Mouse (Mus musculus) limb, embryonic 10.5 days (tissue): ENCODE results near the gene Kdr. TPM values are rescaled to one million over a fixed set of nuclear protein-coding genes. Genes with fewer than 3 reads are reported as not detected.
A peak's percentile ranks its signal among the peaks of the same experiment; 100 is the strongest.

Experiments used
- DNase-seq: peaks from one replicate; pipeline ENCODE4 v3.0.0-alpha.2; 2017; ENCODE audit warnings: low spot score
- H3K27ac ChIP-seq: fragments of 300-500 bp; sonication (generic); 2 replicates; pipeline ENCODE4 v1.5.1; 2016; ENCODE audit warnings: mild to moderate bottlenecking
- H3K27me3 ChIP-seq: fragments of 300-500 bp; sonication (generic); 2 replicates; pipeline ENCODE4 v1.6.1; 2016; ENCODE audit warnings: low read depth, mild to moderate bottlenecking; ENCODE audit not compliant: poor library complexity, severe bottlenecking
- H3K36me3 ChIP-seq: fragments of 300-500 bp; sonication (generic); 2 replicates; pipeline ENCODE4 v1.6.1; 2016; ENCODE audit warnings: mild to moderate bottlenecking, moderate library complexity
- H3K4me1 ChIP-seq: fragments of 300-500 bp; sonication (generic); 2 replicates; pipeline ENCODE4 v1.6.1; 2016
- H3K4me3 ChIP-seq: fragments of 300-500 bp; sonication (generic); 2 replicates; pipeline ENCODE4 v1.5.1; 2016; ENCODE audit warnings: mild to moderate bottlenecking, moderate library complexity
- H3K9me3 ChIP-seq: fragments of 300-500 bp; sonication (generic); replicated peaks from 2 replicates; pipeline ENCODE4 v1.6.1; 2016; ENCODE audit warnings: mild to moderate bottlenecking
- WGBS: fragments of 180-500 bp; shearing (Covaris S2); methylation state at CpG from one replicate; pipeline ENCODE4 v1.1.7; 2016; 5-methylcytosine and 5-hydroxymethylcytosine counted together
- polyA plus RNA-seq: library from polyadenylated mRNA; unstranded; fragments of >200 nt; fragmentation: Nextera tagmentation; extraction: Ambion mirVana; gene quantifications from 2 replicates; pipeline ENCODE4 v1.2.1, GENCODE M21; 2016

Kdr gene
- polyA plus RNA-seq, 1 experiment from 2014 or later, result 25.7 TPM

DNA sequence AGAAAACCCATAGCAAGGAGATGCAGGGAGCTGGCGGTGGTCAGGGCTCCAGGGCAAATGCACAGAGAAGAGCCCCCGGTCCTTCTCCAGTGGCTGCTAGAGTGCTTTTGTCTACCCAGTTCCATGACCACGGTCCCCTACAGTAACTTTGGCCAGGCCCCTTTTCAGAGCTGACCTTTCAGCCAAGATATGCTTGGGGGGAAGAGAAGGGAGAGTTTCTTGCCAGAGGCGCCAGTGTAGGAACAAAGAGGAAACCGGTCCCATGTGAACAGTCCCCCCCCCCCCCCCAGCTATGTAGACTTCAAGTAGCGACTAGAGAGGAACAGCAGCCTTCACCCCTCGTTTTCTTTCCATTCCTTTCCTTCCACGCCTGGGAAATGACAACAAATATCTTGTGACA lies 850 bp upstream of the Kdr start:
- H3K27me3 ChIP-seq, result peaks cover 76% of the 10 kb centered on the region
- H3K27ac ChIP-seq, result peak overlapping the region; percentile 4; the same call in 1 of the 2 replicates
- H3K9me3 ChIP-seq, result no peaks in the 10 kb centered on the region
- H3K4me1 ChIP-seq, result peaks cover 18% of the 10 kb centered on the region
- no peaks in the 10 kb centered on the region for H3K36me3 ChIP-seq
- WGBS, result 10% methylated on average over 8 of the region's 8 CpGs
- no peak for DNase-seq
- H3K4me3 ChIP-seq, result peak overlapping the region; percentile 69

DNA sequence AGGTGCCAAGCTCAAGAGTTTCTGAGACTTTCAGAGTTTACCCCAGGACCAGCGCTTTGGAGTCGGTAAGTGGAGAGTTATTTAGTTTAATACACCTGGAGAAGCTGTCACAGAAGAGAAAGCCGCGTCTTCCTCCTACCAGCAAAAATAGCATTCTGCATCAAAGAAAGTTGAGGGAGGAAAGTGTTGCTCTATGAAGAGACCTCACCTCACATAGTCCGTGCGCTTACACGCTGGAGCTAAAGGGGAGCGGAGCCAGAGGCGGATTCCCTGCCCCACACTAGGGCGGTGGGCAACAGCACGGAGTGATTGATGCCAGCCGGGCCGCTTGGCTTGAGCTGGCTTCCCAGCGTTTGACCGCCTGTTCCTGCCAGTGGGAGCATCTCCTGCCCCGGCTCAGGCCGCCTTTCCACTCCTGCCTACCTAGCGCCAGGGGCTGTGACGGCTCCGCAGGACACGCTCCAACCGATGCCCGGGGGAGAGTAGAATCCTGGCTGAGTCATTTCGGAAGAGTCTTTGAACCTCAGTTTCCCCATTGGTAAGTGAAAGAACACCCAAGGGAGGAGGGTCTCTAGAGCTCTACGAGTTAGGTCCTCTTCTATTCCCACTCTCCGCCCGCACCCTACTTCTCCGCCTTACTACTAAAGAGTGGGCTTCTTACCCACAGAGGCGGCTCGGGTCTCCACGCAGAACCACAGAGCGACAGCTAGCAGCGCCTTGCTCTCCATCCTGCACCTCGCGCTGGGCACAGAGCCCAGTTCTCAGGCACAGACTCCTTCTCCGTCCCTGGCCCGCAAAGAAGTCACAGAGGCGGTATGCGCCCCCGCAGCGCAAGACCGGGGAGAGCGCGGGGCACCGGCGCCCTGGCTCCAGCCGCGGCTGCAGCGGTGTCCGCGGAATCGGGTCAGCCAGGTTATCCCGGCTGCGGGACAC lies 551 bp downstream of the Kdr start:
- Histone ChIP-seq H3K27me3 (peaks cover 76% of the 10 kb centered on the region), H3K4me3 (peak overlapping the region; percentile 69), H3K27ac (peak overlapping the region; percentile 61; the same call in 1 of the 2 replicates), H3K9me3 (no peaks in the 10 kb centered on the region), H3K4me1 (peaks cover 18% of the 10 kb centered on the region), H3K36me3 (no peaks in the 10 kb centered on the region)
- under 1% methylated on average over 54 of the region's 54 CpGs for WGBS
- peak; percentile 66 for DNase-seq

DNA sequence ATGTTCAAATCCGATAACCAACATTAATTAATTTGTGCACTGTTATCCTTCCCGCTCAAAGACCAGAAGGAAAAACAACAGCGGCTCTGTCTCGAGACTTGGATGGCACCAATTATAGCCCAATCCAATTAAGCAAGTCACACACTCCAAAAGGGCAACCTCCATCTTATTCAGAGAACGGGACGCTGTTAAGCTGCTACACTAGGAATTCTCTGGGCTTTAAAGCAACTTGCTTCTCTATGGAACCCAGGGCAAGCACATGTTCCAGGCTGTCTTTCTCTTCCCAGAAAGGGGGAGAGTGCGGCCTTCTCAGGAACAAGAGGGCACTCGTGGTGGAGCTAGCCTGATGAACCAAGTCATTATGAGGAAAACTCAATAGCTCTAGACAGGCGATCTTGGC lies 1.6 kb downstream of the Kdr start:
- Histone ChIP-seq H3K27me3 (peaks cover 75% of the 10 kb centered on the region), H3K4me1 (peaks cover 18% of the 10 kb centered on the region), H3K9me3 (no peaks in the 10 kb centered on the region), H3K36me3 (no peaks in the 10 kb centered on the region), H3K4me3 (peak overlapping the region; percentile 69; the same call in 1 of the 2 replicates), H3K27ac (no peak overlapping the region)
- no peak for DNase-seq
- 50% methylated on average over 9 of the region's 9 CpGs for WGBS

DNA sequence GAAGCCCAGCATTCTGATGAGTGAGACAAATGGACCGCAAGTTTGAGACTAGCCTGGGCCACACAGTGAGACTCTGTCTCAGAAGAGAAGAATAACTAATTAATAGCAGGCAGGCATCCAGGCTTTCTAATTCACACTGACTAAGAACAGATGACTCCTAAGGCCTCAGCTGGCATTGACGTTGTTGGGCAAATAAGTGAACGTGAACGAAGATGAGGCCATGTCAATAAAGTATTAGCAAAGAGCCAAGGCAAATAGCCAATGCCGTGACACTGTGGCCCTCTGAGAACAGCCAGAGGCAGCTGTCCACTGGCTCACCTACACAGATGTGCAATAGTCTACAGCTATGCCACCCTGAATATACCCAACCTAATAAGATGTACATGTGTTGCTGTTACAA lies 2.9 kb downstream of the Kdr start:
- no peak overlapping the region for H3K27ac ChIP-seq
- whole genome bisulfite sequencing, result 57% methylated on average over 5 of the region's 5 CpGs
- DNase-seq, result no peak
- H3K36me3 ChIP-seq, result no peaks in the 10 kb centered on the region
- H3K27me3 ChIP-seq, result peaks cover 62% of the 10 kb centered on the region
- peak overlapping the region; percentile 69 for H3K4me3 ChIP-seq
- H3K4me1 ChIP-seq, result peaks cover 18% of the 10 kb centered on the region
- no peaks in the 10 kb centered on the region for H3K9me3 ChIP-seq

DNA sequence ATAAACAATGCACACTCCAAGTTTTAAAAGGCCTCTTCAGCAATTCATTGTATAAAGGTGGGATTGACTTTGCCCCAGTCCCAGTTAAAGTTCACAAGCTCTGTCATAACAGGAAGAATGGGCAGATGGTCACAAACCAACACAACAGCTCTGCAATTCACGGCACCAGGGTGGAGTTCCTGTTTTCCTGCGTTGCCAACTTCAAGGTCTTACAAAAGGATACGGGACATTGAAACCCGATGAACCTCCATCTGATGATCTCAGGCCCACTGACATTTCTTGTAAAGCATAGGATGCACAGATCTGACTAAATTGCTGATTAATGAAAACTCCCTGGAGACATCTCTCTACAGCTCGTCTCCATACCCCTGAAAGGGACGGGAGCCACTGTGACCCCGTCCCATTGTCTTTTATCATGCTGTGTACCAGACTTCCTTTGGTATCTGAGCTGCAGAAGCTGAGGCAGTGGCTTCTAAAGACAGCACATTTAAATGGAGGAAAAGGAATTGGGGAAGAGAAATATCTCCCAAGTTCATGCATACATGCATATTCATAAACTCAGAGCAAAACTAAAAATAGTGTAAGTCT lies 3.6 kb downstream of the Kdr start:
- H3K27me3 ChIP-seq, result peaks cover 54% of the 10 kb centered on the region
- H3K4me3 ChIP-seq, result 0 out of 2 replicates have a peak overlapping the region, but pooled peaks have one; percentile 69
- H3K9me3 ChIP-seq, result no peaks in the 10 kb centered on the region
- H3K4me1 ChIP-seq, result peaks cover 18% of the 10 kb centered on the region
- H3K27ac ChIP-seq, result no peak overlapping the region
- WGBS, result 71% methylated on average over 7 of the region's 7 CpGs
- no peaks in the 10 kb centered on the region for H3K36me3 ChIP-seq
- DNase-seq, result no peak

DNA sequence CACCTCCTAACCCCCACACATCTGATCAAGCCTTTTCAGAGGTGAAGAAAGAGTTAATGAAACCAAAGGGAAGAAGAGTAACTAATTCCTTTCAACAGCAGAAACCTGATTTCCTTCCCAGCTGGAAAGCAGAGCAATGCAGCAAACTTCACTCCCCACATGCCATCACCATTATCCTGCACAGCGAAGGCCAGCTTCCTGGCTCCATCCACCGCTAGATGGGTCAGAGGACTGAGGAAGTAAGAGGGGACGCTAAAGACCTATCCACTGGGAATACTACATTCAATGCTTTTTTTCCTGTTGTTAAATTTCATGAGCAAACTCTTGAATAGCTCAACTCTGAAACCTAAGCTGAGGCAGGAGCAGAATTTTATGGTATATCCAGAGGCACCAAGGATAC lies 8.4 kb downstream of the Kdr start:
- no peaks in the 10 kb centered on the region for H3K36me3 ChIP-seq
- DNase-seq, result no peak

DNA sequence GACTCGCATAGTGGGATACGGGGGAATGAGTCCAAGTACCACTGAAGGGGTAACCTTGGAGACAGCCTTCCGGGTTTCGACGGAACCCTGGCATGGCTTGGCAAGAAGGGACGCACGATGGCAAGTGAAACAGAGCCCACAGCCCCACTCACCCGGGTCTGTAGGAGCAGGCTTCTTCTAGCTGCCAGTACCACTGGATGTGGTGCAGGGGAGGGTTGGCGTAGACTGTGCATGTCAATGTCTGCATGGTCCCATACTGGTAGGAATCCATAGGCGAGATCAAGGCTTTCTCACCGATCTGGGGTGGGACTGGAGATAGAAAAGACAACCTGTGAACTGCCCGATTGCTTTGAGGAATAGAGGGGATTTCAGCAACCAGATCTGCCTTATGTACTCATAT lies 15.7 kb downstream of the Kdr start:
- no peak overlapping the region for H3K27ac ChIP-seq
- H3K36me3 ChIP-seq, result no peaks in the 10 kb centered on the region
- no peaks in the 10 kb centered on the region for H3K27me3 ChIP-seq
- H3K4me3 ChIP-seq, result no peak overlapping the region
- no peak for DNase-seq
- no peaks in the 10 kb centered on the region for H3K9me3 ChIP-seq
- H3K4me1 ChIP-seq, result no peaks in the 10 kb centered on the region
- WGBS, result 92% methylated on average over 12 of the region's 12 CpGs

More for the DNA sequence above, 8.4 kb downstream of the Kdr start:
- WGBS, result 45% methylated on average over 3 of the region's 3 CpGs
- Histone ChIP-seq H3K27ac (no peak overlapping the region), H3K4me3 (no peak overlapping the region), H3K4me1 (no peaks in the 10 kb centered on the region), H3K27me3 (peaks cover 7% of the 10 kb centered on the region; the same call in 1 of the 2 replicates), H3K9me3 (no peaks in the 10 kb centered on the region)

DNA sequence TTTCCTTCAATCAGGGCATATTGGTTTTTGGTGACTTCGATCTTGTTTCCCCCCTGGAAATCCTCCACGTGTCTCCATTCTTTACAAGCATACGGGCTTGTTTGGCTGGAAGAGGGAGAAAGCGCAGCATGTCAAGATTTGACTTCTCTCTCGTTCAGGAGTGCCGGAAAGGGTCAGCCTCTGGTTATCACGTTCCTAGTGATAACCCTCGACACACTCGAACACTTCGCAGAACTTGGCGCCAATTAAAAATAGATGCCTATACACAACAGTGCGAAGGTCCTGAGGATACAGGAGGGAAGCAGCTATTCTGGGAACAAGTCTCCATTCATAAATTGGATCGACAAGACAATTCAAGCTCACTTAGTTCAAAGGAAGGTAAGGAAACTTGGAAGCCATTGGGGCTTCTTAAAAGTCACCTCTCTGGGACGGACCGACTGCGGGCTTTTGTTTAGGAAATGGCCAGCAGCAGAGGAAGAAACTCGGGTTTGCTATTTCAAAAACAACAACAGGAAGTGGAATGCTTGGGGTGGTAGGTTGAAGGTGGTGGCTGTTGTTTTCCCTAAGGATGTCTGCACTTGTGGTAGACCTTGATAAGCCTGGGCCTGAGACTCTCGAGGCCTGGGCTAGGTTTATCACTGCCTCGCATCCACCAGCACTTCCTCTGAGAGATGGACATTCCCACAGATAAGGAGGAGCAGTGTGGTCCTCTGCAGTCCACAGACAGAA lies 16.4 kb downstream of the Kdr start:
- H3K9me3 ChIP-seq, result no peaks in the 10 kb centered on the region
- DNase-seq, result no peak
- H3K4me3 ChIP-seq, result no peak overlapping the region
- 84% methylated on average over 19 of the region's 19 CpGs for WGBS
- no peak overlapping the region for H3K27ac ChIP-seq
- no peaks in the 10 kb centered on the region for H3K36me3 ChIP-seq
- H3K4me1 ChIP-seq, result no peaks in the 10 kb centered on the region
- no peaks in the 10 kb centered on the region for H3K27me3 ChIP-seq

DNA sequence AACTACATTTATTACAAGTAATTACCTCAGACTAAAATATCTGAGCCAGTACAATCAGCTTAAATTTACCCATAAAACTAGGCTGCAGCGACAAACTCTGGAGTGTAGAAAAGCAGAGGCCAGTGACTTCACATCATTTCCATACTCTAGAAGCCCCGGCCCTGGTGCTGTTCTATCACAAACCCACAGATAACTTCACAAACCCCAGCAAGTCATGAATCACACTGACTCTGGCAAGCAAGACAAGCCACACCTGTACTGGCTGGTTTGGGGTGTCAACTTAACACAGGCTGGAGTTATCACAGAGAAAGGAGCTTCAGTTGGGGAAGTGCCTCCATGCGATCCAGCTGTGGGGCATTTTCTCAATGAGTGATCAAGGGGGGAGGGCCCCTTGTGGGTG lies 18.4 kb downstream of the Kdr start:
- WGBS, result 77% methylated on average over 3 of the region's 3 CpGs
- Histone ChIP-seq H3K9me3 (no peaks in the 10 kb centered on the region), H3K27me3 (no peaks in the 10 kb centered on the region), H3K4me1 (peaks cover 4% of the 10 kb centered on the region; the same call in 1 of the 2 replicates), H3K4me3 (no peak overlapping the region), H3K36me3 (no peaks in the 10 kb centered on the region), H3K27ac (no peak overlapping the region)
- no peak for DNase-seq

DNA sequence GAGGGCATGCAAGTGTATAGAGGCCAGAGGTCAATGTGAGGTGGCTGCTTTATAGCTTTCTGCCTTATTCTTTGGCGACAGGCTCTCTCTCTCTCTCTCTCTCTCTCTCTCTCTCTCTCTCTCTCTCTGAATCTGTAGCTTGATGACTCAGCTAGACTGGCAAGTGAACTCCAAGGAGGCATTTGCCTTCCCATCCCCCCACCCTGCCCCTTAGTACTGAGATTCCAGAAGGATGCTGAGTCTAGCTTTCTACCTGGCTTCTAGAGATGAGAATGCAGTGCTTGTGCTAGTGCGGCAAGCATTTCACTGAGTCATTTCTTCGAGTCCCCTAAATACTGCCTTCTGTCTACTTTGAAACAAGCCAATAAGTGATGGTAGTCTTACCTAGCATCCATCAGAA lies 21.7 kb downstream of the Kdr start:
- no peak for DNase-seq
- Histone ChIP-seq H3K36me3 (no peaks in the 10 kb centered on the region), H3K27ac (no peak overlapping the region), H3K4me3 (no peak overlapping the region), H3K4me1 (peaks cover 4% of the 10 kb centered on the region; the same call in 1 of the 2 replicates), H3K27me3 (no peaks in the 10 kb centered on the region), H3K9me3 (no peaks in the 10 kb centered on the region)
- WGBS, result 77% methylated on average over 3 of the region's 3 CpGs

DNA sequence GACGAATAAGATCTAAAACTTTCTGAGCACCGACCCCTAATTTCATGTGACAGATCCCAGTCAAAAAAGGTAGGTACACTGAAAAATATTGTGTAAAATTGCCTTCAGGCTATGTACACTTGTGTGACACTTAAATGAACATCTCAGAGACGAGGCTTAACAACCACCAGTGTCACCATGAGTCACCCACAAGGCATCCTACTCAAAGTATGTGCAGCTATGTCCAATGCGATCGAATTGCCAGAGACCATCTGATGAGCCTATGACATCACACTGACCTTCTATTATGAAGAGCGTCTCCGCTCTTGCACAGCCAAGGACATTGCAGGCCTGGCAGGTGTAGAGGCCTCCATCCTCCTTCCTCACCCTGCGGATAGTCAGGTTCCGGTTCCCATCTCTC lies 22.4 kb downstream of the Kdr start:
- 92% methylated on average over 9 of the region's 9 CpGs for WGBS
- H3K4me3 ChIP-seq, result no peak overlapping the region
- DNase-seq, result no peak
- H3K27ac ChIP-seq, result no peak overlapping the region
- no peaks in the 10 kb centered on the region for H3K36me3 ChIP-seq
- H3K9me3 ChIP-seq, result no peaks in the 10 kb centered on the region
- no peaks in the 10 kb centered on the region for H3K27me3 ChIP-seq
- H3K4me1 ChIP-seq, result peaks cover 4% of the 10 kb centered on the region; the same call in 1 of the 2 replicates

DNA sequence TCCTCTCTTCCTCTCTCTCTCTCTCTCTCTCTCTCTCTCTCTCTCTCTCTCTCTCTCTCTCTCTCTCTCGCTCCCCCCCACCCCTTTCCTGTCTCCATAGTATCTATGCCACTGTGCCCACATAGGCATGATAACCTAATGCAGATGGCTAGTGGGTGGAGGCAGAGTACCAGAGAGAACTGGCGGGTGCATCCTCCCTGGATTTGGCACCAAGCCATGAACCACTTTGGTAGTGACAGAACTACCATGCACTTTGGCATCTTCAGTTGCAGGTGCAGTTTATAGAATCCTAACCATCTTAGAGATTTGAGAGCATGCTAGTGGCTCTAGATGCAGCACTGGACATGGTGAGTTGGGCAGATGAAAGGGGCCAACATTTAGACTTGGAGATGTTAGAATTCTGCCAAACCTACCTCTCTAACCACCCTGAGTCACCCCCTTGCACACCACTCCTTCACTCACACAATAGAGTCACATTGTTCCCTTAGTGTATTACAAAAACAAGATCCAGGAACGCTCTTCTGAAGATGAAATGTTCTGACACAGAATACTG lies 23.4 kb downstream of the Kdr start:
- no peaks in the 10 kb centered on the region for H3K27me3 ChIP-seq
- H3K4me1 ChIP-seq, result peaks cover 4% of the 10 kb centered on the region; the same call in 1 of the 2 replicates
- H3K4me3 ChIP-seq, result no peak overlapping the region
- no peaks in the 10 kb centered on the region for H3K36me3 ChIP-seq
- H3K9me3 ChIP-seq, result no peaks in the 10 kb centered on the region
- WGBS, result 79% methylated on average over 3 of the region's 3 CpGs
- DNase-seq, result no peak
- H3K27ac ChIP-seq, result no peak overlapping the region
